8 mouse cellular contexts compared by ENCODE assay signal in genomic region chr14:118712889-118713288, GRCm38 (mm10). TPM values are rescaled to one million over a fixed set of nuclear protein-coding genes. Genes with fewer than 3 reads are reported as not detected.
A peak's percentile ranks its signal among the peaks of the same experiment; 100 is the strongest.
DNase-seq lines count a peak whose midpoint lies in the region; ATAC-seq and TF ChIP-seq lines count a peak whose summit lies in the region.

No protein-coding gene starts in this region.

- no peak for TF ChIP-seq CTCF in liver, postnatal 0 days (IDR thresholded peaks at IDR 0.05; ENCODE audit: low read depth)

- no peak for DNase-seq in heart, adult 11 months
- DNase-seq in ES-CJ7 (ENCODE audit: low read depth, low spot score): peak; percentile 77
- no peak for DNase-seq in liver, postnatal 0 days
- no peak for DNase-seq in right cerebral cortex, postnatal 14 days
- no peak for DNase-seq in ovary, adult 18-20 months (ENCODE audit: low spot score)
- DNase-seq in adrenal gland, postnatal 36 days: no peak

- H3K4me3 ChIP-seq in heart, embryonic 11.5 days (ENCODE audit: low read depth, low read length): peak overlapping the region; percentile 37; the same call in 1 of the 2 replicates
- no peak overlapping the region for H3K4me3 ChIP-seq in hindbrain, embryonic 12.5 days
- H3K4me3 ChIP-seq in liver, postnatal 0 days (ENCODE audit: low read depth, low read length): no peak overlapping the region

- no peaks in the 10 kb centered on the region for H3K36me3 ChIP-seq in heart, embryonic 11.5 days (ENCODE audit: control insufficient read depth, insufficient read depth, low read length)
- no peaks in the 10 kb centered on the region for H3K36me3 ChIP-seq in hindbrain, embryonic 12.5 days
- no peaks in the 10 kb centered on the region for H3K36me3 ChIP-seq in liver, postnatal 0 days (replicated peaks; ENCODE audit: insufficient read depth, low read length)

- ATAC-seq in heart, embryonic 11.5 days (replicated peaks; ENCODE audit: insufficient number of reproducible peaks, low FRiP score, low TSS enrichment): no peak
- no peak for ATAC-seq in hindbrain, embryonic 12.5 days (ENCODE audit: low FRiP score)
- ATAC-seq in liver, postnatal 0 days: no peak

- H3K4me1 ChIP-seq in heart, embryonic 11.5 days (ENCODE audit: control insufficient read depth, insufficient read depth, low read length): no peaks in the 10 kb centered on the region
- H3K4me1 ChIP-seq in hindbrain, embryonic 12.5 days: peaks cover 19% of the 10 kb centered on the region
- peaks cover 20% of the 10 kb centered on the region for H3K4me1 ChIP-seq in liver, postnatal 0 days (ENCODE audit: insufficient read depth)

- TF ChIP-seq EP300 in liver, postnatal 0 days (IDR thresholded peaks at IDR 0.05; ENCODE audit: low read depth): no peak

- H3K27ac ChIP-seq in heart, embryonic 11.5 days (ENCODE audit: low read depth, low read length): no peak overlapping the region
- H3K27ac ChIP-seq in hindbrain, embryonic 12.5 days: no peak overlapping the region
- H3K27ac ChIP-seq in liver, postnatal 0 days (ENCODE audit: low read depth): no peak overlapping the region

- peak overlapping the region; percentile 73 for H3K4me2 ChIP-seq in heart, embryonic 11.5 days
- peak overlapping the region; percentile 65 for H3K4me2 ChIP-seq in hindbrain, embryonic 12.5 days (replicated peaks)
- peak overlapping the region; percentile 68 for H3K4me2 ChIP-seq in liver, postnatal 0 days (ENCODE audit: low read depth, low read length)

- no peak overlapping the region for H3K9ac ChIP-seq in heart, embryonic 11.5 days (ENCODE audit: low read depth, low read length)
- no peak overlapping the region for H3K9ac ChIP-seq in hindbrain, embryonic 12.5 days
- no peak overlapping the region for H3K9ac ChIP-seq in liver, postnatal 0 days (replicated peaks)

- WGBS in heart, embryonic 11.5 days (ENCODE audit: insufficient replicate concordance): 53% methylated on average over 5 of the region's 5 CpGs
- 49% methylated on average over 5 of the region's 5 CpGs for WGBS in hindbrain, embryonic 12.5 days
- 65% methylated on average over 5 of the region's 5 CpGs for WGBS in liver, postnatal 0 days (ENCODE audit: insufficient replicate concordance)

- no peaks in the 10 kb centered on the region for H3K9me3 ChIP-seq in heart, embryonic 11.5 days (replicated peaks; ENCODE audit: control insufficient read depth, low read length)
- H3K9me3 ChIP-seq in hindbrain, embryonic 12.5 days (replicated peaks): no peaks in the 10 kb centered on the region
- H3K9me3 ChIP-seq in liver, postnatal 0 days (ENCODE audit: low read length): no peaks in the 10 kb centered on the region

- H3K27me3 ChIP-seq in heart, embryonic 11.5 days (ENCODE audit: control insufficient read depth, insufficient read depth, low read length): 0 out of 2 replicates have a peak, but pooled peaks cover 2% of the 10 kb centered on the region
- H3K27me3 ChIP-seq in hindbrain, embryonic 12.5 days: peaks cover 25% of the 10 kb centered on the region
- H3K27me3 ChIP-seq in liver, postnatal 0 days (ENCODE audit: insufficient read depth, low read length): peaks cover 3% of the 10 kb centered on the region; the same call in 1 of the 2 replicates

RNA-seq across cellular contexts. Expression of gene Abcc4, which starts 6.9 kb away (rescaled TPM):
- 1.6 and 1.7 TPM in 2 replicates for polyA plus RNA-seq in heart, embryonic 11.5 days (2014; fragmentation: Nextera tagmentation; extraction: Ambion mirVana)
- polyA plus RNA-seq in hindbrain, embryonic 12.5 days (2016; fragmentation: Nextera tagmentation; extraction: Ambion mirVana): 2.8 and 3.2 TPM in 2 replicates
- 1.1 and 1.2 TPM in 2 replicates for polyA plus RNA-seq in liver, postnatal 0 days (2015; fragmentation: Nextera tagmentation; extraction: Ambion mirVana)
- total RNA-seq in adrenal gland, postnatal 36 days (2021): 10 to 100 TPM; 15.1 to 21.0 TPM
